Mouse (Mus musculus): Measurements from ENCODE around the gene Dynlt1f. TPM values are rescaled to one million over a fixed set of nuclear protein-coding genes. Genes with fewer than 3 reads are reported as not detected.
"Not testable (repeated sequence)": the region's sequence is repeated elsewhere in the genome, so short reads cannot be mapped to it uniquely, and the experiment has no call there.

Dynlt1f gene
- polyA plus RNA-seq, 1 experiment: 24.6 TPM

GRCm38 (mm10) chr17:6620035-6620434 lies 35.7 kb downstream of the Dynlt1f start:
- H3K27me3 ChIP-seq (ENCODE audit: control insufficient read depth, insufficient read depth, low read length); H3K4me1 ChIP-seq (ENCODE audit: control insufficient read depth, insufficient read depth, low read length): not testable (repeated sequence)
- DNase-seq: peak; percentile 39 to 42
- 22% methylated on average over 6 of the region's 6 CpGs for WGBS
- peak overlapping the region; percentile 42 for H3K4me3 ChIP-seq (replicated peaks; ENCODE audit: insufficient read depth, low read depth, low read length)
- peak overlapping the region; percentile 91 for H3K27ac ChIP-seq (ENCODE audit: insufficient read depth, low read length)

GRCm38 (mm10) chr17:6619271-6619670 lies 36.4 kb downstream of the Dynlt1f start:
- H3K27ac ChIP-seq (ENCODE audit: insufficient read depth, low read length); H3K27me3 ChIP-seq (ENCODE audit: control insufficient read depth, insufficient read depth, low read length); H3K4me1 ChIP-seq (ENCODE audit: control insufficient read depth, insufficient read depth, low read length); H3K4me3 ChIP-seq (replicated peaks; ENCODE audit: insufficient read depth, low read depth, low read length): not testable (repeated sequence)
- peak; percentile 39 to 43 for DNase-seq
- 51% methylated on average over 5 of the region's 5 CpGs for WGBS

- H3K4me3 ChIP-seq (replicated peaks; ENCODE audit: insufficient read depth, low read depth, low read length); H3K27me3 ChIP-seq (ENCODE audit: control insufficient read depth, insufficient read depth, low read length); H3K27ac ChIP-seq (ENCODE audit: insufficient read depth, low read length); H3K4me1 ChIP-seq (ENCODE audit: control insufficient read depth, insufficient read depth, low read length); DNase-seq: not testable (repeated sequence)
- 73% methylated on average over 8 of the region's 13 CpGs for WGBS
These were observed 37.9 kb downstream of the Dynlt1f start for GRCm38 (mm10) chr17:6617689-6618400.

GRCm38 (mm10) chr17:6616731-6617130 lies 39.0 kb downstream of the Dynlt1f start:
- not testable (repeated sequence) for H3K27me3 ChIP-seq (ENCODE audit: control insufficient read depth, insufficient read depth, low read length); H3K4me1 ChIP-seq (ENCODE audit: control insufficient read depth, insufficient read depth, low read length); H3K4me3 ChIP-seq (replicated peaks; ENCODE audit: insufficient read depth, low read depth, low read length); H3K27ac ChIP-seq (ENCODE audit: insufficient read depth, low read length); DNase-seq
- 96% methylated on average over 9 of the region's 9 CpGs for WGBS

GRCm38 (mm10) chr17:6614316-6614715 lies 41.4 kb downstream of the Dynlt1f start:
- H3K4me3 ChIP-seq (replicated peaks; ENCODE audit: insufficient read depth, low read depth, low read length); H3K4me1 ChIP-seq (ENCODE audit: control insufficient read depth, insufficient read depth, low read length); H3K27me3 ChIP-seq (ENCODE audit: control insufficient read depth, insufficient read depth, low read length); DNase-seq; H3K27ac ChIP-seq (ENCODE audit: insufficient read depth, low read length): not testable (repeated sequence)
- 61% methylated on average over 6 of the region's 9 CpGs for WGBS

GRCm38 (mm10) chr17:6613524-6613923 lies 42.2 kb downstream of the Dynlt1f start:
- DNase-seq; H3K4me1 ChIP-seq (ENCODE audit: control insufficient read depth, insufficient read depth, low read length); H3K27me3 ChIP-seq (ENCODE audit: control insufficient read depth, insufficient read depth, low read length); H3K27ac ChIP-seq (ENCODE audit: insufficient read depth, low read length); H3K4me3 ChIP-seq (replicated peaks; ENCODE audit: insufficient read depth, low read depth, low read length): not testable (repeated sequence)
- WGBS: 91% methylated on average over 11 of the region's 14 CpGs

GRCm38 (mm10) chr17:6605347-6605746 lies 50.4 kb downstream of the Dynlt1f start:
- H3K27me3 ChIP-seq (ENCODE audit: control insufficient read depth, insufficient read depth, low read length); H3K4me1 ChIP-seq (ENCODE audit: control insufficient read depth, insufficient read depth, low read length); H3K4me3 ChIP-seq (replicated peaks; ENCODE audit: insufficient read depth, low read depth, low read length); DNase-seq; H3K27ac ChIP-seq (ENCODE audit: insufficient read depth, low read length): not testable (repeated sequence)
- WGBS: 25% methylated on average over 1 of the region's 1 CpGs

GRCm38 (mm10) chr17:6602205-6602604 lies 53.5 kb downstream of the Dynlt1f start:
- H3K27ac ChIP-seq (ENCODE audit: insufficient read depth, low read length); H3K4me1 ChIP-seq (ENCODE audit: control insufficient read depth, insufficient read depth, low read length); H3K27me3 ChIP-seq (ENCODE audit: control insufficient read depth, insufficient read depth, low read length); DNase-seq: not testable (repeated sequence)
- peak overlapping the region; percentile 40 for H3K4me3 ChIP-seq (replicated peaks; ENCODE audit: insufficient read depth, low read depth, low read length)
- 0% methylated on average over 3 of the region's 4 CpGs for whole genome bisulfite sequencing

- not testable (repeated sequence) for H3K27me3 ChIP-seq (ENCODE audit: control insufficient read depth, insufficient read depth, low read length); H3K27ac ChIP-seq (ENCODE audit: insufficient read depth, low read length); H3K4me1 ChIP-seq (ENCODE audit: control insufficient read depth, insufficient read depth, low read length)
- H3K4me3 ChIP-seq (replicated peaks; ENCODE audit: insufficient read depth, low read depth, low read length): peak within 1 kb of the TSS; percentile 40
- TF ChIP-seq POLR2A (IDR thresholded peaks at IDR 0.05; ENCODE audit: borderline replicate concordance, insufficient read depth, low read length): peak; percentile 30; the same call in 1 of the 2 replicates
- peak; percentile 77 to 82 for DNase-seq
- WGBS: 15% methylated on average over 28 of the region's 40 CpGs
These were observed 54.3 kb downstream of the Dynlt1f start, which contains the start of gene Dynlt1c for GRCm38 (mm10) chr17:6601204-6601911. Dynlt1c (plus strand) TSS chr17:6601671.

- not testable (repeated sequence) for H3K27ac ChIP-seq (ENCODE audit: insufficient read depth, low read length); H3K4me3 ChIP-seq (replicated peaks; ENCODE audit: insufficient read depth, low read depth, low read length); H3K4me1 ChIP-seq (ENCODE audit: control insufficient read depth, insufficient read depth, low read length); H3K27me3 ChIP-seq (ENCODE audit: control insufficient read depth, insufficient read depth, low read length)
- 89% methylated on average over 7 of the region's 8 CpGs for WGBS
- DNase-seq: peak in 1 of 2 experiments; percentile 51
These were observed 55.3 kb downstream of the Dynlt1f start for GRCm38 (mm10) chr17:6600216-6600911.

GRCm38 (mm10) chr17:6598356-6598755 lies 57.3 kb downstream of the Dynlt1f start:
- not testable (repeated sequence) for H3K4me1 ChIP-seq (ENCODE audit: control insufficient read depth, insufficient read depth, low read length); H3K27ac ChIP-seq (ENCODE audit: insufficient read depth, low read length); H3K4me3 ChIP-seq (replicated peaks; ENCODE audit: insufficient read depth, low read depth, low read length); DNase-seq; H3K27me3 ChIP-seq (ENCODE audit: control insufficient read depth, insufficient read depth, low read length)
- 91% methylated on average over 7 of the region's 7 CpGs for WGBS
